Mouse (Mus musculus): Measurements from ENCODE around the gene Gm3633.
"Not testable (repeated sequence)": the region's sequence is repeated elsewhere in the genome, so short reads cannot be mapped to it uniquely, and the experiment has no call there.

Gene Gm3633

DNA sequence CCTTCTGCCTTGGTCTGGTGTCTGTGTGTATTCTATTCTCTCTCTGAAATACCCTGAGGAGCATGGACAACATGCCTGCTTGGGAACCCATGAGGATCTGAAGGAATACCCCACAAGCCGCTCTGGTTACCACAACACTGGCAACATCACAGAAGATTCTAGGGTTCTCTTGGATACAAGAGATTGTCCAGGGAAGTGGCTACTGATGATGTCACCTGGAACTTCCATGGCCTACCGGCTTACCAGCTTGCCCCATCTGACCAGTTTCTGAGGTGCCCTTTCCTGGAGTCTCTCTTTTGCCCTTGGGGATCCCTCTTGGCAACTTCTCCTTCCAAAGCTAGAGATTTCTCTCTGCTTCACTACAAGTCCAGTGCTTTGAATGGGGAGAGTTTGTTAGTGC lies at the start of gene Gm3633:
Gm3633 (minus strand) TSS at position 101 of the 400 bp plus-strand sequence.
- not testable (repeated sequence) for DNase-seq

DNA sequence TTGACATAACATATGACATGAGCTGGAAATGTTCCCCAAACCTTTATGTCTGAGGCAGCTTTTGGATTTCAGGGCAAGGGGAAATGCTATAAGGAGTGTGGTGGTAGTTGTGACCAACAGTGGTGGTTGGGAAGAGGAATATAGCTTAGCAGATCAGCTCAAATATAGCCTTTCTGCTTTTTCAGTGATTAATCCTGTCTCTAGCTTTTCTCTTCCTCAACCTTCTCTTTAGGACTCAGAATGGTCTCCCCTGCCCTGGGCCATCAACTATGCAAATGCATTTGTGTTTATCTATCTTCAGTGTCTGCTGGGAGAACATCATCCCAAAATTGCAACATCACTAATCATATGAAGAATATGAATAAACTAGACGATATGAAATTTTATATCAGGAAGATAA lies 13.9 kb upstream of the Gm3633 start, which contains the start of gene Gm10378:
Gm10378 (plus strand) TSS at position 301 of the 400 bp plus-strand sequence.
- not testable (repeated sequence) for DNase-seq

- not testable (repeated sequence) for DNase-seq
Measured at GRCm38 (mm10) chr14:42599782-42600181, 41.9 kb downstream of the Gm3633 start, which contains the start of gene Gm17124. TSS of gene Gm17124 (minus strand) at chr14:42599882.
